Mouse (Mus musculus): ENCODE results near the gene Cks1b. TPM values are rescaled to one million over a fixed set of nuclear protein-coding genes. Genes with fewer than 3 reads are reported as not detected.

Cks1b gene
- total and polyA plus RNA-seq, 3 experiments: 173 to 270 (median 268) TPM

- no peak for TF ChIP-seq HCFC1 (IDR thresholded peaks at IDR 0.05; ENCODE audit: low read depth, low read length)
- no peak for TF ChIP-seq PAX5 (IDR thresholded peaks at IDR 0.05; ENCODE audit: low read length)
- no peak for TF ChIP-seq USF1 (IDR thresholded peaks at IDR 0.05; ENCODE audit: low read depth, low read length)
- TF ChIP-seq SIN3A (IDR thresholded peaks at IDR 0.05; ENCODE audit: low read length): no peak
- no peak for TF ChIP-seq RCOR1 (conservative IDR thresholded peaks at IDR 0.05; ENCODE audit: low read depth, low read length)
- TF ChIP-seq TCF12 (IDR thresholded peaks at IDR 0.05; ENCODE audit: low read depth, low read length): peak; percentile 22
- TF ChIP-seq USF2 (conservative IDR thresholded peaks at IDR 0.05; ENCODE audit: low read depth, low read length): no peak
- TF ChIP-seq CTCF (conservative IDR thresholded peaks at IDR 0.05 in 1 of 2, IDR thresholded peaks at IDR 0.05 in 1 of 2; ENCODE audit: low read depth in 2 of 2, low read length in 2 of 2): no peak
- TF ChIP-seq ETS1 (conservative IDR thresholded peaks at IDR 0.05; ENCODE audit: low read depth, low read length): no peak
- TF ChIP-seq MAZ (IDR thresholded peaks at IDR 0.05; ENCODE audit: low read depth, low read length): peak; percentile 64; the same call in 1 of the 2 replicates
- TF ChIP-seq SMC3 (IDR thresholded peaks at IDR 0.05; ENCODE audit: low read depth, low read length): no peak
- TF ChIP-seq MEF2A (IDR thresholded peaks at IDR 0.05; ENCODE audit: borderline replicate concordance, low read depth, low read length): peak; percentile 7; the same call in 1 of the 2 replicates
- no peak for TF ChIP-seq KAT2A (IDR thresholded peaks at IDR 0.05; ENCODE audit: insufficient replicate concordance, low read length)
Observed at GRCm38 (mm10) chr3:89390699-89391662, 27.2 kb downstream of the Cks1b start (continued).

DNA sequence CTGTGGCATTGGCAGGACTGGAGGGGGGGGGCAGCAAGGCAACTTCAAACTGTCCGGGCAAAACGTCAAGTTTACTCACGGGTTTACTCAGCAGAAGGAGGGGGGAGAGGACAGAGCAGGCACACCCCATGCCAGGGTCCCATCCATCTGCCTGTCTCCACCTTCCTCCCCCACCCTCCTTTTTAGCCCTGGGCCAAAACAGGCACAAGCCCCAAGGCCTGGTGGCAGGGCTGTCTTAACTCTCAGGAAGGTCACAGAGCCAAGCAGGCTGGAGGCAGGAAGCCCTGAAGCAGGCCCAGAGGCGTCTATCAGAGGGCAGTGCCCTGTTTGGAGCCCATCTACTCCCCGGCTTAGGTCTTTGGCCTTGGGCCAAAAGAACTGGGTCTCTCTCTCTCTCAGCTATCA lies 28.1 kb downstream of the Cks1b start:
- H3K27ac ChIP-seq (ENCODE audit: insufficient read depth, low read depth): peak overlapping the region; percentile 99
- in situ Hi-C loops (cut with MboI; ENCODE audit: low pct_ligation_motif_present, low pct_unique_long_range_greater_than_20kb, low sequenced_read_pairs) (no loop called here), dilution Hi-C loops (cut with MboI; ENCODE audit: extremely low pct_ligation_motif_present, extremely low pct_unique_long_range_greater_than_20kb, low sequenced_read_pairs) (no loop called here)
- H3K4me3 ChIP-seq (replicated peaks in 1 of 3; ENCODE audit: low read depth in 2 of 3, low read length in 2 of 3, poor library complexity in 1 of 3): peak overlapping the region; percentile 51 to 59 (median 54)
- no peak for DNase-seq (ENCODE audit: extremely low read depth)
- peaks cover 0 to 4% of the 10 kb centered on the region in 2 experiments for H3K36me3 ChIP-seq (replicated peaks in 1 of 2; ENCODE audit: control insufficient read depth in 1 of 2, insufficient read depth in 1 of 2, low read length in 1 of 2)
- peak; percentile 74 for TF ChIP-seq IRF4 (IDR thresholded peaks at IDR 0.05; ENCODE audit: low read depth, low read length)
- no peak for TF ChIP-seq ZKSCAN1 (IDR thresholded peaks at IDR 0.05; ENCODE audit: borderline replicate concordance, low read depth, low read length)
- peak; percentile 7; the same call in 1 of the 2 replicates for TF ChIP-seq BHLHE40 (IDR thresholded peaks at IDR 0.05; ENCODE audit: low read depth, low read length)
- 0 out of 2 replicates have a peak, but pooled peaks have one; percentile 0 for TF ChIP-seq SIN3A (IDR thresholded peaks at IDR 0.05; ENCODE audit: low read length)
- peaks cover 39% of the 10 kb centered on the region for H3K79me2 ChIP-seq (replicated peaks; ENCODE audit: control insufficient read depth, extremely low read depth, insufficient read depth, poor library complexity, severe bottlenecking)
- peak overlapping the region; percentile 79 for H3K4me2 ChIP-seq (ENCODE audit: insufficient read depth, low read depth, poor library complexity, severe bottlenecking)
- H3K9me3 ChIP-seq (replicated peaks; ENCODE audit: low read length): no peaks in the 10 kb centered on the region
- H3K4me1 ChIP-seq (ENCODE audit: control insufficient read depth in 1 of 2, insufficient read depth in 2 of 2): peaks cover 6 to 54% of the 10 kb centered on the region in 2 experiments
- H3K27me3 ChIP-seq (replicated peaks): no peaks in the 10 kb centered on the region
- peak overlapping the region; percentile 97 for H3K9ac ChIP-seq (ENCODE audit: insufficient read depth, low read depth)

Data from CH12.LX (cell line).